Mouse (Mus musculus) liver, embryonic 16.5 days (tissue): Measurements from ENCODE around the gene Socs3. TPM values are rescaled to one million over a fixed set of nuclear protein-coding genes. Genes with fewer than 3 reads are reported as not detected.

Experiments
- ATAC-seq: fragments of 200-750 bp; cut with Nextera tagmentation; 2 replicates; pipeline ENCODE4 v1.8.0; 2017; ENCODE audit warnings: low read depth, mild to moderate bottlenecking, moderate number of reproducible peaks, moderate library complexity
- H3K27ac ChIP-seq: fragments of 300-500 bp; sonication (generic); 2 replicates; pipeline ENCODE4 v1.5.1; 2014; ENCODE audit warnings: mild to moderate bottlenecking, low read length
- H3K27me3 ChIP-seq: fragments of 300-500 bp; sonication (generic); 2 replicates; pipeline ENCODE4 v1.6.1; 2014; ENCODE audit warnings: low read depth, low read length, mixed read lengths; ENCODE audit not compliant: control insufficient read depth, insufficient read depth
- H3K36me3 ChIP-seq: fragments of 300-500 bp; sonication (generic); 2 replicates; pipeline ENCODE4 v1.6.1; 2014; ENCODE audit warnings: mild to moderate bottlenecking; ENCODE audit not compliant: control insufficient read depth, insufficient read depth
- H3K4me1 ChIP-seq: fragments of 300-500 bp; sonication (generic); 2 replicates; pipeline ENCODE4 v1.6.1; 2014; ENCODE audit warnings: low read depth, low read length, mixed read lengths; ENCODE audit not compliant: control insufficient read depth
- H3K4me2 ChIP-seq: fragments of 300-500 bp; sonication (generic); 2 replicates; pipeline ENCODE4 v1.6.1; 2014; ENCODE audit warnings: low read depth, low read length, mixed read lengths
- H3K4me3 ChIP-seq: fragments of 300-500 bp; sonication (generic); 2 replicates; pipeline ENCODE4 v1.5.1; 2014; ENCODE audit warnings: low read depth, mild to moderate bottlenecking, low read length
- H3K9ac ChIP-seq: fragments of 300-500 bp; sonication (generic); 2 replicates; pipeline ENCODE4 v1.6.1; 2014; ENCODE audit warnings: low read depth, low read length
- H3K9me3 ChIP-seq: fragments of 300-500 bp; sonication (generic); replicated peaks from 2 replicates; pipeline ENCODE4 v1.6.1; 2016; ENCODE audit warnings: low read length; ENCODE audit not compliant: control insufficient read depth
- WGBS: fragments of 180-500 bp; shearing (Covaris S2); extraction: QIAGEN DNeasy Blood & Tissue Kit; methylation state at CpG from one replicate; pipeline ENCODE4 v1.1.7; 2014; ENCODE audit not compliant: insufficient replicate concordance; 5-methylcytosine and 5-hydroxymethylcytosine counted together
- polyA plus RNA-seq: library from polyadenylated mRNA; unstranded; fragments of >200 nt; fragmentation: Nextera tagmentation; extraction: Ambion mirVana; gene quantifications from 2 replicates; pipeline ENCODE4 v1.2.1, GENCODE M21; 2015

Socs3 gene
- polyA plus RNA-seq, 1 experiment from 2014 or later: 6.7 TPM

DNA sequence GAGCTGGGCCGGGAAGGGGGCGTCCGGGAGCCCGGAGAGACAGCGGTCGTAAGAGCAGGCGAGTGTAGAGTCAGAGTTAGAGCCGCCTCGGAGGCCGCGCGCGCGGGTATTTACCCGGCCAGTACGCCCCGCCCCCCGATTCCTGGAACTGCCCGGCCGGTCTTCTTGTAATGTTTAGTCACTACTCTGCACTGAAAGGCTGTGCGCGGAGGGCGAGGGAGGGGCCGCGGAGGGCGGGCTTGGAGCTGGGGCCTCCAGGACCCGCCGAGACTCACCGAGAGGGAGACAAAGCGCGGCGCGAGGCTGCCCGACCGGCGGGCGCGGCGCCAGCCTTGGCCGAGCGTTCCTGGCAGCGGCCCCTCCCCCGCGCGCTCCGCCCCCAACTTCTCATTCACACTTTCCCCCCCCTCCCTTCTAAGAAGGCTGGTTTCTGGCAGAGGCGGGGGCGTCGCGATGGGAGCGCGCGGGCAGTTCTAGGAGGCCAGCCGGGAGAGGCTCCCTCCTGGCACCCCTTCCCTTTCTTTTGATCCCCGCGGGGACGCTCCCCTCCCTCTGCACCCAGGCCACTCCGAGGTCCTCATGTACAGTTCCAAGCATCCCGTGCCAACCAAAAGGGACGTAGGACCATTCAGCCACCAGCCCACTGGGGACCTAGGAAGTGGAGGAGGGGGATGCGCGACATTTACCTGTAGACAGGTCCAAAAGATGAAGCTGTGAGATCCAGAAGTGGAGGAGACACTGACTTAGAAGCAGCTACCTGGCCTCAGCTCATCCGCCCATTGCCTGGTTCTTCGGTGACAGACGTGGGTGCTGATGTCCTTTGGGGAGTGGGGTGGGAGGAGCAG, 525 bp downstream of the Socs3 start:
- H3K27ac ChIP-seq: peak overlapping the region; percentile 88
- H3K27me3 ChIP-seq: peaks cover 58% of the 10 kb centered on the region
- H3K4me2 ChIP-seq: peak overlapping the region; percentile 81
- peak; percentile 92 for ATAC-seq
- peaks cover 33% of the 10 kb centered on the region for H3K4me1 ChIP-seq
- peak overlapping the region; percentile 77 for H3K4me3 ChIP-seq
- peak overlapping the region; percentile 82 for H3K9ac ChIP-seq
- under 1% methylated on average over 46 of the region's 65 CpGs for WGBS
- H3K9me3 ChIP-seq: no peaks in the 10 kb centered on the region
- H3K36me3 ChIP-seq: peaks cover 8% of the 10 kb centered on the region; the same call in 1 of the 2 replicates

DNA sequence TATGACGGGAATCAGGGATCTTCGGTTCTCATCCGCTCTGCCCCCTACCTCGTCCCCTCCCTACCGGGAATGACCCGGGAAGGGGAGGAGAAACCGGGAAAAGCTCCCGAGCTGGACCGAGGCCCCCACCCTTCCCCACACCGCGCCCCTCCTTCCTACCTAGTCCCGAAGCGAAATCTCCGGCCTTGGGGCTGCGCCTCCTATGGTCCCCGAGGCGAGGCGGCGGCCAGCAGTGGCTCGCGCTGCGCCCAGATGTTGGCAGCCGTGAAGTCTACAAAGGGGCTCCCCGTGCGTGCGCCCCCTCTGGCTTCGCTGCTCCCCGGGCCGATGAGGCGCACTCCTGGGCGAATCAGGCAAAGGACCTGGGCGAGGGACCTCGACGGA, 1.1 kb downstream of the Socs3 start:
- peak overlapping the region; percentile 82 for H3K9ac ChIP-seq
- H3K27ac ChIP-seq: peak overlapping the region; percentile 88
- H3K4me3 ChIP-seq: peak overlapping the region; percentile 77
- H3K36me3 ChIP-seq: peaks cover 8% of the 10 kb centered on the region; the same call in 1 of the 2 replicates
- peaks cover 55% of the 10 kb centered on the region for H3K27me3 ChIP-seq
- peak; percentile 41 for ATAC-seq
- H3K9me3 ChIP-seq: no peaks in the 10 kb centered on the region
- peak overlapping the region; percentile 81 for H3K4me2 ChIP-seq
- WGBS: under 1% methylated on average over 34 of the region's 34 CpGs
- H3K4me1 ChIP-seq: peaks cover 39% of the 10 kb centered on the region

DNA sequence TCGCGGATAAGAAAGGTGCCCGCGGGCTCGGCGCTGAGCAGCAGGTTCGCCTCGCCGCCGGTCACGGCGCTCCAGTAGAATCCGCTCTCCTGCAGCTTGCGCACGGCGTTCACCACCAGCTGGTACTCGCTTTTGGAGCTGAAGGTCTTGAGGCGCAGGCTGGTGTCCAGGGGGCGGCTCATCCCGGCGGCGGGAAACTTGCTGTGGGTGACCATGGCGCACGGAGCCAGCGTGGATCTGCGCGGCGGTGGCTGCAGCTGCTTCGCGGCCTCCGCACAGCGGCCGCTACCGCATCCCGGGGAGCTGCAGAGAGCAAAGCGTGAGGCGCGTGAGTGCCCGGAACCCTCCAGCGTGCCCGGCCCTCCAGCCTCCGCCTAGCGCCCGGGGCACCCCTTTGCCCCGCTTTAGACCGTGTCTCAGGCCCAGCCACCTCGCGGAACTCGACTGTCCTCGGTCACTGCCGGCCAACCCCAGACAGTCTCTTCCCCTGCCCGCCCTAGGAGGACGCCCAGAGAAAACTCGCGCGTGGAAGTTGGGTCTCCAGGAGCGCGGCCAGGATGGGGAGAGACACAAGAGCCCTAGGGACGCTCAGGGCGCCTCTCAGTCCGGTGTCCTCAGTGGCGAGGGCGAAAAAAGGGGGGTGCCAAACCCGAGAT, 1.7 kb downstream of the Socs3 start:
- no peak for ATAC-seq
- H3K9me3 ChIP-seq: no peaks in the 10 kb centered on the region
- peaks cover 8% of the 10 kb centered on the region; the same call in 1 of the 2 replicates for H3K36me3 ChIP-seq
- peaks cover 58% of the 10 kb centered on the region for H3K27me3 ChIP-seq
- H3K9ac ChIP-seq: peak overlapping the region; percentile 82
- peak overlapping the region; percentile 81 for H3K4me2 ChIP-seq
- peak overlapping the region; percentile 88 for H3K27ac ChIP-seq
- H3K4me3 ChIP-seq: peak overlapping the region; percentile 77
- H3K4me1 ChIP-seq: peaks cover 44% of the 10 kb centered on the region
- WGBS: 1% methylated on average over 64 of the region's 64 CpGs

DNA sequence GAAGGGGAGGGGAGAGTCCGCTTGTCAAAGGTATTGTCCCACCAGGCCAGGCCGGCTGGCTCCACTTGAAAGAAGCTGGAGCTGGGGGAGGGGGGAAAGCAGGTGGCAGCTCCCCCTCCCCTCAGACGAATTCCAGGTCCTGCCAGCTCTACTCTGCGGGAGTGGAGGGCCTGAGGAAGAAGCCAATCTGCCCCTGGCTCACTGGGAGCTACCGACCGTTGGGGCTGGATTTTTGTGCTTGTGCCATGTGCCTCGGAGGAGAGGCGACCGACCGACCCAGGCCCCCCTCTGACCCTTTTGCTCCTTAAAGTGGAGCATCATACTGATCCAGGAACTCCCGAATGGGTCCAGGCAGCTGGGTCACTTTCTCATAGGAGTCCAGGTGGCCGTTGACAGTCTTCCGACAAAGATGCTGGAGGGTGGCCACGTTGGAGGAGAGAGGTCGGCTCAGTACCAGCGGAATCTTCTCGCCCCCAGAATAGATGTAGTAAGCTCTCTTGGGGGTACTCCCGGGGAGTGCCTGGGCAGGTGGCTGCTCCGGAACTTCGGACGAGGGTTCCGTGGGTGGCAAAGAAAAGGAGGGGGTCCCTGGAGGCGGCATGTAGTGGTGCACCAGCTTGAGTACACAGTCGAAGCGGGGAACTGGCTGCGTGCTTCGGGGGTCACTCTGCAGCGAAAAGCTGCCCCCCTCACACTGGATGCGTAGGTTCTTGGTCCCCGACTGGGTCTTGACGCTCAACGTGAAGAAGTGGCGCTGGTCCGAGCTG, 2.4 kb downstream of the Socs3 start:
- Histone ChIP-seq H3K9ac (peak overlapping the region; percentile 82), H3K9me3 (no peaks in the 10 kb centered on the region), H3K36me3 (peaks cover 8% of the 10 kb centered on the region; the same call in 1 of the 2 replicates), H3K27ac (no peak overlapping the region), H3K4me3 (peak overlapping the region; percentile 77), H3K27me3 (peaks cover 58% of the 10 kb centered on the region), H3K4me1 (peaks cover 49% of the 10 kb centered on the region), H3K4me2 (peak overlapping the region; percentile 81)
- 29% methylated on average over 34 of the region's 34 CpGs for WGBS
- no peak for ATAC-seq

DNA sequence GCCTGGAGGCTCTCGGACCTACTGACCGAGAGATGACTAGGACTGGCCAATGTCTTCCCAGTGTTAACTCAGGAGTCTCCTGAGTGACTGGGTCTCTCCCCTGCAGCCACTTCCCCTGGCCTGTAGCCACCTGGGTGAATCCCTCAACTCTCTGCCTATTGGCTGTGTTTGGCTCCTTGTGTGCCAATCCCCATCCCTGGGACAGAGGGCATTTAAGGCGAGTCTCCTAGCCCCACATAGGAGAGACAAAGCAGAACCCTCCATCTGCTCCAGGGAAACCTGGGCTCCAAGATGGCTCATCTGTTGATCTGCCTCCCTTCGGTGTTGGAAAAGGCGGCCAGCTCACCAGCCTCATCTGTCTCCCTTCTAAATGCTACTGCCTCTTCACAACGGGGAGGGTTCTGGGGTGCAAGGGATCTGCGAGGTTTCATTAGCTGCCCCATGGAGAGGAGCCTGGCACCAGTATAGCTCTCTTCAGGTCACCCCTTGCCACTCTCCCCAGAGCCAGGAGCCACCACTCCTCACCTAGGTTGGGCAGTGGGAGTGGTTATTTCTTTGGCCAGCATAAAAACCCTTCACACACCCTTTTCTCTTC, 3.2 kb downstream of the Socs3 start:
- no peak for ATAC-seq
- Histone ChIP-seq H3K27ac (no peak overlapping the region), H3K4me2 (peak overlapping the region; percentile 81), H3K27me3 (peaks cover 58% of the 10 kb centered on the region), H3K4me3 (no peak overlapping the region), H3K9me3 (no peaks in the 10 kb centered on the region), H3K4me1 (peaks cover 49% of the 10 kb centered on the region), H3K9ac (no peak overlapping the region), H3K36me3 (peaks cover 8% of the 10 kb centered on the region; the same call in 1 of the 2 replicates)
- 67% methylated on average over 7 of the region's 7 CpGs for WGBS

DNA sequence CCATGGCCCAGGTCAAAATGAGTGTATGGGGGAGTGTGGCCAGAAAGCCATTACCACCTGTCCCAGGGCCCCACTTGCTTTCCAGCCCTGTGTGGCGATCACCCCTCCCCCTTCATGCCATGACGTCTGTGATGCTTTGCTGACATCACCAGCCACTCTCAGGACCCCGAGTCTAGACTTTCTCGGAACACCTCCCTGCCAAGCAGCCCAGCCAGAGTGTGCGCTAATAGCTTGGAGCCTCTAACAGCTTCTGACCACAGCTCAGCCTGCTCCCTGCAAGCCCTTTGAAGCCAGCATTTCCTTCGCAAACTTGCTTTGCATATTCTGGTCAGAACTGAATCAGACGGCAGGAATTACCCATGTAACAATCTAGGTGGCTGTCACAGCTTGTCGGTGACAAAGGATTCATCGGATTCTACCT, 4.3 kb downstream of the Socs3 start:
- Histone ChIP-seq H3K9me3 (no peaks in the 10 kb centered on the region), H3K36me3 (peaks cover 8% of the 10 kb centered on the region; the same call in 1 of the 2 replicates), H3K4me2 (no peak overlapping the region), H3K4me3 (no peak overlapping the region), H3K4me1 (peaks cover 48% of the 10 kb centered on the region), H3K27me3 (peaks cover 62% of the 10 kb centered on the region), H3K9ac (no peak overlapping the region), H3K27ac (no peak overlapping the region)
- ATAC-seq: no peak
- whole genome bisulfite sequencing: 32% methylated on average over 9 of the region's 9 CpGs

DNA sequence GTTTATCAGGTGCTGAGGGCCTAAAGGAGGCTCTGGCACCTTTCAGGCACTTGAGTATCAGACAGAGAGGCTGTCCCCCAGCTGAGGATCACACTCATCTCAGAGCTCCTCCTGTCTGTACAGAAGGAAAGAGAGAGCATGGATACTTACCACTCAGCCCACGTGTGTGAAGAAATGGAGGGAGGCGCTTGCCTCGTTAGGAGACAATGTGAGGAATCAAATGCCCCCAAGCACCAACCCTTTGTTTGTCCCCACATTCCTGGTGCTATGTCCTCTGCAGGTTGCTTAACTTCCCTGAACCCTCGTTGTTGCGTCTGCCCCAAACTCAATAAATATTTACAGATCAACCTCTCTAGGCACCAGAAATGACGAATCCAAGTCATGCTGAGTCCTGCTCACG, 4.8 kb downstream of the Socs3 start:
- Histone ChIP-seq H3K9ac (no peak overlapping the region), H3K36me3 (peaks cover 8% of the 10 kb centered on the region; the same call in 1 of the 2 replicates), H3K9me3 (no peaks in the 10 kb centered on the region), H3K4me3 (no peak overlapping the region), H3K4me1 (peaks cover 43% of the 10 kb centered on the region), H3K4me2 (no peak overlapping the region), H3K27me3 (peaks cover 63% of the 10 kb centered on the region), H3K27ac (no peak overlapping the region)
- ATAC-seq: no peak
- 38% methylated on average over 7 of the region's 7 CpGs for WGBS

DNA sequence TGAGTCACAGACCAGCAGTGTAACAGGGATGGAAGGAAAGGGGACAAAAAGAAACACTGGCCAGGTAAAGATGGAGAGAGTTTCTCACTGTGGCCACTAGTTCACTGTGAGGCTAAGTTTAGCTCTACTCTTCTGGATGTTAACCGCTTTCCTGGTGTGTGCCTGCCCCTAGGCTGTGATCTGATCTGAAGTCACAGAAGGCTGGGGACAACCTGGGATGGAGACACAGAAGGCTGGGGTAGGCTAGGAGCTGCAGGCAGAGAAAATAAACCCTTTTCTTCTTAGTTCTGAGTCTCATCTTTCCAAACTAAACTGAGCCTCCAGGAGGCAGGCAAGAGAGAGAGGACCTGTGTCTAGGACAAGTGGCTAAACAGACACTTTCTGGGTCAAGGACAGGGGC, 5.6 kb downstream of the Socs3 start:
- Histone ChIP-seq H3K9ac (no peak overlapping the region), H3K36me3 (peaks cover 8% of the 10 kb centered on the region; the same call in 1 of the 2 replicates), H3K4me2 (0 out of 2 replicates have a peak overlapping the region, but pooled peaks have one; percentile 68), H3K4me1 (peaks cover 39% of the 10 kb centered on the region), H3K4me3 (no peak overlapping the region), H3K9me3 (no peaks in the 10 kb centered on the region), H3K27me3 (peaks cover 60% of the 10 kb centered on the region), H3K27ac (no peak overlapping the region)
- no peak for ATAC-seq
- WGBS: 36% methylated on average over 1 of the region's 1 CpGs
